Mouse (Mus musculus) cortical plate, adult 2 months (tissue): Measurements from ENCODE around the gene Auts2.

Source experiments
- CTCF ChIP-seq: fragments of 200-500 bp; IDR thresholded peaks from 2 replicates; pipeline ENCODE4 v1.5.1; 2011; ENCODE audit warnings: mild to moderate bottlenecking, control low read depth, low read length; ENCODE audit not compliant: insufficient read depth; ENCODE audit errors: extremely low read depth
- POLR2A ChIP-seq: fragments of 200-500 bp; IDR thresholded peaks from 2 replicates; pipeline ENCODE4 v1.6.1; 2011; ENCODE audit warnings: mild to moderate bottlenecking, low read length, control low read depth; ENCODE audit not compliant: insufficient read depth; ENCODE audit errors: extremely low read depth

DNA sequence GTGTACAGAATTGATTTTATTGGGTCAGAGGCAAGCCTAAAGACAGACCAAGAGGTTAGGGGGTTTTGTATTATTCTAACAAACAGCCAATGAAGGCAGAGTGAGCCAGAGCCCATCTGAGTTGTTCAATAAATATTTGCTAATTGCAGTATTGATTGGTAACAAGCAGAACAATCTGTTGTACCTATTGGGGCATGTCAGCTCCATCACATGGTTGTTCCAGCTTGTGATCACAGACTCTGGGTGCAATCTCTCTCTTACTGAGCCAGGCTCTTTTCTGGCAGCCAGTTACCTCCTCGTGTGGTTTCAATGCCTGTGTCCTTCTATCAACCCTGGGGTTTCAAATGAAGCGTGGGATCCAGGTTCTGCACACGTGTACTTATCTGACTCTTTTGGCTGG, 201.8 kb downstream of the Auts2 start:
- TF ChIP-seq CTCF (no peak), POLR2A (no peak)
